Mouse (Mus musculus) heart, adult 8-10 months (tissue): ENCODE data around the gene Npas3. TPM values are rescaled to one million over a fixed set of nuclear protein-coding genes. Genes with fewer than 3 reads are reported as not detected.

Experiments
- DNase-seq: peaks from one replicate; pipeline ENCODE4 v3.0.0; 2022; ENCODE audit warnings: low spot score
- total RNA-seq, 4 experiments: library from RNA; stranded (reverse); gene quantifications; 2 replicates each; pipeline ENCODE4 v1.2.4; 2022

Gene Npas3
- total RNA-seq, 4 experiments from 2014 or later = 0.05 to 0.20 (median 0.17) TPM

DNA sequence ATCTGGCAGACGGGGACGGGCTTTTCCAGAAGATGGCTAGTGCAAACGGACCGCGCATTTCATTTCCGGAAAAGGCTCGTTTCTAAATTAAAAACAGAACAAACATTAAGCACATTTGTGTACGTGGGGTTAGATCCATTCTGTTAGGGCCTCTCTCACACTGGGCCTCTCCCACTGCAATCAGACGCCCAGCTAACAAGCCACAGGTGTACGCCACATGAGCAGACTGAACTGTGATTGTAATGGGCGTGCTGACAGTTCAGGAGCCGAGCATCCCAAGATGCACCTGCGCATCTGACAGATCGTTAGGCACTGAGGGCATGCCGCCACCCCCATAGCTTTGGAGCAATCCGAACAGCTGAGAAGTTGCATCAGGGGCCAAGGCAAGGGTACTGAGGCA, 816.5 kb downstream of the Npas3 start:
- no peak for DNase-seq

DNA sequence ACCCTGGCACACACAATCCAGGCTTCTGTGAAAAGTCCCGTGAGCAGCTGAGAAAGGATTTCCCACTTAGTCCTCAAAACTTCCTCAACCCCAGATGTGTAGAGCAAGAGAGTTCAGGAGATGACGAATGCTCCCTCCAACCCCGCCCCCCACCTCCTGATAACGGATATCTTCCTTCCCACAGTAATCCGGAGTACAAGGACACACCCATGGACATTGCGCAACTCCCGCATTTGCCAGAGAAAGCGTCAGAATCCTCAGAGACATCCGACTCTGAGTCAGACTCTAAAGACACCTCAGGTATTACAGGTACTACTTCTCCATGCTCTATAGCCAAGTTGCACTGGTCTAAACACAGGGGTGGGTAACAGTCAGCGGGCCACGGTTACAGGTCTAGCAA, 817.1 kb downstream of the Npas3 start:
- no peak for DNase-seq

DNA sequence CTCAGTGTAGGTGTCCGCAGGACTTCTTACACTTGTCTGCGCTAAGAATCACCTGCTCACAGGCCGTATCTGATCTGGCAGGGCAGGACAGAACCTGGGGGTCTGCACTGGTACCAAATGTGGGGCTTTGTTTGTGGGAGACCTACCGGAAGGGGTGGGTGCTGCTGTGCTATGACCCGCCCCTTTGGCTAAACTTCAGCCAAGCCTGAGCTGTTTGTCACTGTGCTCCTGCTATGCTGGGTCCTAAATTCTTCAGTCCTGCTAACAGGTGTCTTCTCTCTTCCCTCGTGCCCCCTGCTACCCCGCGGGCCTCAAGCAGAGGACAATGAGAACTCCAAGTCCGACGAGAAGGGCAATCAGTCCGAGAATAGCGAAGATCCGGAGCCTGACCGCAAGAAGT, 818.9 kb downstream of the Npas3 start:
- DNase-seq = no peak

DNA sequence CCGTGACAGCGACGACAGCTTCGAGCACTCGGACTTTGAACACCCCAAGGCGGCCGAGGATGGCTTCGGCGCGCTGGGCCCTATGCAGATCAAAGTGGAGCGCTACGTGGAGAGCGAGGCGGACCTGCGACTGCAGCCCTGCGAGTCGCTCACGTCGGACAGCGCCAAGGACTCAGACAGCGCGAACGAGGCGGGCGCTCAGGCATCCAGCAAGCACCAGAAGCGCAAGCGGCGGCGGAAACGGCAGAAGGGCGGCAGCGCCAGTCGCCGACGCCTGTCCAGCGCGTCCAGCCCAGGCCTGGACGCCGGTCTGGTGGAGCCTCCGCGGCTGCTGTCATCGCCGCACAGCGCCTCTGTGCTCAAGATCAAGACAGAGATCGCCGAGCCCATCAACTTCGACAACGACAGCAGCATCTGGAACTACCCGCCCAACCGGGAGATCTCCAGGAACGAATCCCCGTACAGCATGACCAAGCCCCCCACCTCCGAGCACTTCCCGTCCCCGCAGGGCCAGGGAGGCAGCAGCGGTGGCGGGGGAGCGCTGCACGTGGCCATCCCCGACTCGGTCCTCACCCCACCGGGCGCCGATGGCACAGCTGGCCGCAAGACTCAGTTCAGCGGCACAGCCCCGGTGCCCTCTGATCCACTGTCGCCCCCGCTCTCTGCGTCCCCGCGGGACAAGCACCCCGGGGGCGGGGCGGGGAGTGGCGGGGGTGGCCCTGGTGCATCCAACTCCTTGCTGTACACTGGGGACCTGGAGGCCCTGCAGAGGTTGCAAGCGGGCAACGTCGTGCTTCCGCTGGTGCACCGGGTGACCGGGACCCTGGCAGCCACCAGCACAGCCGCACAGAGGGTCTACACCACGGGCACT, 819.6 kb downstream of the Npas3 start:
- no peak for DNase-seq

DNA sequence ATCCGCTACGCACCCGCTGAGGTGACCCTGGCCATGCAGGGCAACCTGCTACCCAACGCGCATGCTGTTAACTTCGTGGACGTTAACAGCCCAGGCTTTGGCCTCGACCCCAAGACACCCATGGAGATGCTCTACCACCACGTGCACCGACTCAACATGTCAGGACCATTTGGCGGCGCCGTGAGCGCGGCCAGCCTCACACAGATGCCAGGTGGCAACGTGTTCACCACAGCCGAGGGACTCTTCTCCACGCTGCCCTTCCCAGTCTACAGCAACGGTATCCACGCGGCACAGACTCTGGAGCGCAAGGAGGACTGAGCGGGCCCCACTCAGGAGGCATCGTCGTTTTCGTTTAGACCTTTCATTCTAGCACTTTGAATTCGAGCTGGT, 820.3 kb downstream of the Npas3 start:
- no peak for DNase-seq

DNA sequence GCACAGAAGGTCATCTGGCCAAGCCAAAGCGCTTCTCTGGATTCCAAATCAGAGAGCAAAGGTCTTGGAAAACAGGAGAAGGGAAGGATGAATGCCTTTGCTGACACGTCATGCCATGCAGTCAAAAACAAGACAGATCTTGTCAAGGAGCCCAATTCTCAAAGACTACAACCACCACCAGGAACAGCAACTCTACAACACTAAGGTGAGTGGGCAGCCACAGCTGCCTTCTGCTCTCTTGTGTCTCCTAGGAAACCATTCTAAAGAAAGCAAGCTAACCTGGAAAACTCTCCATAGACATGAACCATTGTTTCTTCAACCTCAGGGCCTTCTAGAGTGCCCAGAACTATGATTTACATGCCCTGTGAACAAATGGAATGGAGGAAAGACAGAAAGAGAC, 825.5 kb downstream of the Npas3 start:
- no peak for DNase-seq

DNA sequence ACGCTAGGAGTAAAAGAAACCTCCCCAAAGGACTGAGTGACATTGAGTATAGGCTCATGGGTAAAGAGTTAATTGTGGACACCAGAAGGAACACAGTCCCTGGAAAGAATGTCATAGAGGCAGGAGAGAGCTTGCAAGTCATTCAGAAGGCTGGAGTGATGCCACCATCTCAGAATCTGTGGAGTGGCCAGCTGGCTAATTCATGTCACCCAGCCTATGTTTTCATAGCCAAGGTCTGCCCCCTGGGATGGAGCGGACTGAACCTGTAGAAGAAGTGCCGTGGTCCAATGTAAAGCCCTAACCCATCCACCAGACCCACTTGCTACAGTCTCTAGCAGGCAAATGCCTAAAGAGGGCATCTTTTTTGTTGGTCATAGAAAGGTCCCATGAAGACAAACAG, 832.5 kb downstream of the Npas3 start:
- DNase-seq = no peak

DNA sequence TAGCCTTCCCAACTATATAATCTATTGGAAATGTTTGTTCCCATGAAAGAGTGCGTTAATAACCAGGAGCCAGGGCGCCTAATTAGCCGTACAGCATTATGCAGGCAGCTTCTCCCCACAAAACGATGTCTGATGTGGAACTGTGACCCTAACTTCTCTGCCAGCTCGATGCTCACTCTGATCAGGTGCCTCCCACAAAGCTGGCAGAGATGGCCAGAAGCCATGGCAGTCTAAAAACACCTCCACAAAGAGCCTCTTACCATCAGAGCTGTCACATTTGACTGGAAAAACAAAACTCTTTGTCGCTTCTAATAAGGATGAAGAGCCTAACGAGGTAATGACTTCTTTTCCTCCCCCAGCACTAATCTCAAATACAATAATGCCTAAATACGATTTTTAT, 845.3 kb downstream of the Npas3 start:
- no peak for DNase-seq

DNA sequence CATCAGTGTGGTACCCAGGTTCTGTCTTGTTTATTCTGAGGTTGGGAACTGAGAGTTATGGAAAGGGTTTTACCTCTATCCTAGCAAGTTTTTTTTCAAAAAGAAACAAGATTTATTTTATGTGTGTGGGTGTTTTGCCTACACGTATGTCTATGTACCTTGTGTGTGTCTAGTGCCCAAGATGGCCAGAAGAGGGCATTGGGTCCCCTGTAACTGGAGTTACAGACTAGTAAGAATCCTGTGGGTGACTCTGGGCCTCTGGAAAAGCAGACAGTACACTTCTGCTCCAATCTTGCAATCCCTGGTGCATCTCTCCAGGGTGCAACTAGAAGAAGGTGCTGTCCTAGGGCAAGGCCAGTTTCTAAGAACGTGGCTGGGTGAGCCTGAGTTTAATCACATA, 848.0 kb downstream of the Npas3 start:
- no peak for DNase-seq

DNA sequence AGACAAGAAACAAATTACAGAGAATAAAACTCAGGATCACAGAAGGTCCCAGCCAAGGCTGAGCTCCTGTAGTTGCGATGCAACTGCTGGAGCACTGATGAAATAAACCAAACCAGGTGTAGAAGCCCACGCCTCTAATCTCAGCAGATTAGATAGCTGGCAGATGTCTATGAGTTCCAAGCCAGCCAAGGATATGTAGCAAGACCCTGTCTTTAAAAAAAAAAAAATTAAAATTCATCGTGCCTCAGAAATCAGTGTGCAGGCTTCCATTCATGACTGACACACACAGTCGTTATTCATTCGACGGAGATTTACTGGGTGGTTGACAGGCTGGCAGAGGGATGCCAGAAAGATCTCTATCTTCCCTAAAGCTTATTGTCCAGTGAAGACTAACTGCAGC, 849.7 kb downstream of the Npas3 start:
- no peak for DNase-seq

DNA sequence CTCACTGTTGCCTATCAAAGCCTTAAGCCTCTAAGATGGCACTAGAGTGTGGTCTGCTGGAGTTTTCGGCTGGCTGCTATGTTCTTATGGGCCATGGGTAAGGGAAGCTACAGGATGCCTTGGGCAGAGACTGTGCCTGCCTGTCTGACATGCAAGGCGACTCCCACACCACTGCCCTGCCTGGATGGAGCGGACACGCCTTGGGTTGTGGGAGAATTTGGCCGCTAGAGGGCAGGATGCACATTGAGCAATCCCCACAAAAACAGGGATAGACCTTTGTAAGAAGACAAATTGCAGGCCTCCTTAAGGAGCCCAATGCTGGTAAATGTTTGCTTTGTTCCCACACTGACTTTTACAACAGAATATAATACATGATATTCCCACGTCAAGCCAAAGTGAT, 850.3 kb downstream of the Npas3 start:
- DNase-seq = peak; percentile 78

DNA sequence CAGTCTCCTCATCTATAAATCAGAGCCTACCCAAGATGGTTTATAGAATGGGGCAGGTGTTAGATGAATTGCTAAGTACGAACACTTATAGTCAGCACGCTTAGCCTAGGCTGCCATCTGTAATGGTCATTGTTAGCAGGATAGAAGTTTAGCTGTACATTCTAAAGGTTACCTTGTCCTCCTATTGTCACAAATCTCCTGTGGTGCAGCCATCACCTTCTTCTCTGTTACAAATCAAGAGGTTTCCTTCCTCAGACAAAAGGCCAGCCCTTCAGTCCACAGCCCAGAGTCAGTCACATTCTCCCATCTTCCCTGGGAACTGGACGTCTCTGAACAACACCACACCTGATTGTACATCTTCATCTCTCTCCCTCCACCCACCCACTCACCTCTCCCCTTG, 851.0 kb downstream of the Npas3 start:
- DNase-seq = no peak

DNA sequence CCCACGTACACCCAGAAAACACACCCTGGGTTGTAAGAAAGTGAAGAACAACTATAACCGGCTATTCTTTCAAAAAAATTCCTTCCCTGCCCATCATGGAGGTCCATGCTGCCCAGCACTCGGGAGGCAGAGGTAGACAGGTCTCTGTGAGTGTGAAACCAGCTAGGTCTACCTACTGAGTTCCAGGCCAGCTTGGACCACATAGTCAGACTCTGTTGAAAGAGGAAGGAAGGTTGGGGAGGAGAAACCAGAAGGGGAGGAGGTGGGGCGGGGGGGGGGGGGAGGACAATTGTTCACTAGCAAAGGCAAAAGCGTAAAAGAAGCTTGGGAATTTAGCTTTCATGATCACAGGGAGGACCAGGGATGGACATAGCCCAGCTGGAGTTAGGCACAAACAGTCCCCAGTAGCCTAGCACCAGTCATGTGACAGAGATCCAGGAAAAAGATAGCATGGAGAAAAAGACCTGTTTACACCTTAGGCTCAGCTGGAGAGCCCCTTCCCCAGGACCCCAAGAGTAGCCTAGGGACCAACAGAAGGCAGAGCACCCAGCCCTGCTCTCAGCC, 852.9 kb downstream of the Npas3 start:
- no peak for DNase-seq

DNA sequence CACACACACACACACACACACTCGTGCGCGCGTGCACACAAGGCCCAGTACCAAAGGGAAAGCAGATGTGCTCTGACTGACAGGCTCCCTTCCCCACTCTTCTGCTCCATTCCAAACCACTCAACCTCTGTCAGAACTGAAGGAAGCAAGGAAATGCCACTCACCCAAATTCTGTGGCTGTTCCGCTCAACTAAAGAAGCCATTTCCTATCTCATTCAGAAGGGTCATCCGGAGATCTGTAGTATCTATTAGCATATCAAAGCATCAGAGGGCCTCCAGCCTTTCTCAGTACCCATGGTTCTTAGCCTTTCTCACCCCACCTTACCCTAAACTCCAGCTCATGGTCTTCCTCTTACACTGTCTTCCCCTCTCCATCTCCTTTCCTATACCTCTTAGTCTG, 854.0 kb downstream of the Npas3 start:
- no peak for DNase-seq

DNA sequence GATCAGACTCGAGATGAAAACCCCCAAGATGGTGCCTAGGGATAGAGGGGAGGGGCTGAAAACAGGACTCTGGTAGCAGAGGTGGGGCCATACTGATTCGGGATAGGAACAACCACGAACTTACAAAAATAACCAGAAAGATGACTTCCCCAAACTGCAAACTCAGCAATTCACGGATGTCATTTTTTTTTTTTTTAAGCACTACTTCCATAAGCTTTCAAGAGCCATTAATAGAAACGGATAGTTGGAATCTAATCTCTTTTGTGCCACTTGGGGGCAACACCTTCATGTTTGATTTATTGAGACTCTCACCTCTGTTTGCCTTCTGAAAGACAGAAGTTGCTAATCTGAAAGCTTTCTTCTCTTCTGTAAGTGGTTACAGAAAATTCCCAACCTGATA, 857.1 kb downstream of the Npas3 start:
- DNase-seq = peak; percentile 20

DNA sequence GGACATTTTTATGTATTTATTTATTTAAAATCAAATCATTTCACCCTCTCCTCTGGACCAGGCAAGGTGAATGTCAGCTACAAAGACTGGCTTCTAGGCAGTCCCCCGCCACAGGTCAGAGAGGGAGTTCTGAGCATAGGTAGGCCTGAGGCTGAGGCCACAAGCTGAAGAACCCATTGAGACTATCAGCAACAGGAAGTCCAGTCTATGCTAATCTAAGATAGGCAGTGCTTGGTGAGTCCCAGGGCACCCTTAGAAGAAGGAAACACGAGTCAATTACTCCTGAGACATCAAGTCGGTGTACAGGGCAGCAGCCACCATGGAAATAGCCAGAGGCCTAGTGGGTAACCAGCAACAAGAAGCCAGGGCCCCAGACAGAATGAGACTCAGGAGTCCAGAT, 857.5 kb downstream of the Npas3 start:
- DNase-seq = no peak

DNA sequence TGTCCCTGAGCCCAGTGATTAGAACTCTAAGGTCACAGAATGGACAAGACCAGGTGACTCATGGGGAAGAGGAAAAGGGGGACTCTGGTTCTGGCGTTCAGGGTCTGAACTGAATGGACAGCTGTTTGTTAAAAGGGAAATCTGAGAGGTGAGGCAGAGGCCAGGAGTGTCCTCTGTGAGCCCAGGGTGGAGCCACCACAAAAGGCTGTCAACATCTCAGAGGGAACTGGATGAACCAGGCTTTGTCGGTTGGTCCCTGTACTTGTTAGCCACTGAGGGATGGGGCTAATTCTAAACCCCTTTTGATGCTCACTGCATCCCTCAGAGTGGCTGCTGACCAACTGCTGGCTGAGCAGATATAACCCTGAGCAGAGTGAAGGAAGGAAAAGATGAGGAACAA, 861.9 kb downstream of the Npas3 start:
- no peak for DNase-seq

DNA sequence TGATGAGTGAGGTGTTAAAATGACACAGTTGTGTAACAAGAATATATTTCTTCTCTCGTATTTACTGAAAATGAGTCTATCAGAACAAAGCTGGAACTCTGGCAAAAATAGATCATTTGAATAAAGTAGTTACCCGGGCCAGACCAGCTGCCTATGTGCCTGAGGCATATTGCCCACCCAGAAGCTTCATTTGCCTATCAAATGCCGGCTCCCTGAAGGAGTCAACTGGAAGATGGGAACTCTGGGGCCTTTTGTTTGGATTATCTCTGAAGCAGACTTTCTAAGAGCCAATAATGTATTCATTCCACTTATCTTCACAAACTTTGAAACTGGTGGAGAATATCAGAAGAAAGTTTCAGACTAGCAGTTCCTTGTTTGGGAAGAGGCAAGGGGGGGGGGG, 862.5 kb downstream of the Npas3 start:
- no peak for DNase-seq

DNA sequence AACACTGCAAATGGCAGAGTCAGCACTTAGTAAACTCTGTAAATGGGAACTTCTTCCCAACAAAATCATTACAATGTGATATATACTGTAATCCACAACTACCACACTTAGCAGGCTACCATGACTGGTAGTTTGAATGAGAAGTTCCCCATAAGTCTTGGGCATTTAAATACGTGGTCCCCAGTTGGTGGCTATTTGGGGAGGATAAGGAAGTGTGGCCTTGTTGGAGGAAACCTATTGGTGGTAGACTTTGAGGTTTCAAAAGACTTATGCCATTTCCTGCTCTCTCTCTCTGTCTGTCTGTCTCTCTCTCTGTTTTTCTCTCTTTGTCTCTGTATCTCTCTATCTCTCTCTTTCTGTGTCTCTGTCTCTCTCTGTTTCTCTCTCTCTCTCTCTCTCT, 871.9 kb downstream of the Npas3 start:
- DNase-seq = no peak

DNA sequence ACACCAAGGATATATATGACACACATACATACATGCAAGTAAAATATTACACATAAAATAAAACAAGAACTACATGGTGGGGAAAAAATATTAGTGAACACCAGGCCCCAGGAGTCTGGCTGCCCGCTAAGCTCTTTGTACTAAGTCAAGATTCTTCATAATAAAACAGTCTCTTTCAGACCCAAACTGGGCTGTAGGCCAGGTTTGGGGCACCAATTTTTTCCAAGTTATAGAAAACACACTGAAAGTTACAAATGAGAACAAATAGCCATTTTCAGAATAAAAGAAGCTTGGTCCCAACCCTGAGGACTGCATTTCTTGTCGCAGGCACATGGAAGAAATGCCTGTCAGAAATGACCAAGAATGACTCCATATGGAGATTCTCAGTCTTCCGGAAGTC, 872.8 kb downstream of the Npas3 start:
- no peak for DNase-seq
